ENCODE assay signal across 38 mouse cellular contexts in genomic region chr11:94969709-94970108, GRCm38 (mm10). TPM values are rescaled to one million over a fixed set of nuclear protein-coding genes. Genes with fewer than 3 reads are reported as not detected.
"Had no signal": no experiment of that assay in that cellular context is flagged by ENCODE, and none has a peak within 500 bp of the region (broad histone marks: within the 10 kb centered on the region; RNA-seq: fewer than 3 reads in every experiment).

No protein-coding gene starts in this region.

RNA-seq across cellular contexts. Expression of gene Hils1, which starts 2.3 kb away (rescaled TPM):
- total RNA-seq: left cerebral cortex, postnatal 10 days; left cerebral cortex, postnatal 14 days; left cerebral cortex, postnatal 25 days; left cerebral cortex, postnatal 36 days; liver, adult 2 months; megakaryocyte progenitor cell, adult 5-6 weeks; megakaryocyte, adult 5-6 weeks; megakaryocyte-erythroid progenitor cell, adult 5-6 weeks; midbrain, postnatal 0 days had no signal
- polyA plus RNA-seq: limb, embryonic 10.5 days; limb, embryonic 11.5 days; limb, embryonic 12.5 days; limb, embryonic 13.5 days; limb, embryonic 15.5 days; liver, adult 2 months; liver, embryonic 11.5 days; liver, embryonic 12.5 days; liver, embryonic 13.5 days; liver, embryonic 14.5 days; liver, embryonic 15.5 days; liver, embryonic 16.5 days; liver, postnatal 0 days; lung, adult 2 months; lung, embryonic 14.5 days; lung, embryonic 15.5 days; lung, embryonic 16.5 days; lung, postnatal 0 days; macrophage; midbrain, embryonic 10.5 days; midbrain, embryonic 11.5 days; midbrain, embryonic 12.5 days; midbrain, embryonic 13.5 days; midbrain, embryonic 14.5 days; midbrain, embryonic 15.5 days; midbrain, embryonic 16.5 days; midbrain, postnatal 0 days; neural tube, embryonic 11.5 days; neural tube, embryonic 12.5 days had no signal

RNA-seq across cellular contexts. Expression of gene Sgca, which starts 6.4 kb away (rescaled TPM):
- total RNA-seq: left cerebral cortex, postnatal 4 days; megakaryocyte progenitor cell, adult 5-6 weeks; megakaryocyte, adult 5-6 weeks; megakaryocyte-erythroid progenitor cell, adult 5-6 weeks; midbrain, postnatal 0 days; monocyte, adult 5-6 weeks had no signal
- polyA plus RNA-seq: liver, adult 2 months; liver, embryonic 14.5 days; lung, embryonic 14.5 days; macrophage; midbrain, embryonic 11.5 days; midbrain, embryonic 12.5 days; midbrain, embryonic 14.5 days; midbrain, embryonic 15.5 days had no signal

RNA-seq across cellular contexts. Expression of gene Col1a1, which starts 33.7 kb away (rescaled TPM):
- total RNA-seq: megakaryocyte progenitor cell, adult 5-6 weeks; megakaryocyte-erythroid progenitor cell, adult 5-6 weeks; monocyte, adult 5-6 weeks had no signal
